Mouse (Mus musculus): ENCODE data around the gene Ptpn11. TPM values are rescaled to one million over a fixed set of nuclear protein-coding genes. Genes with fewer than 3 reads are reported as not detected.

Ptpn11 gene
- polyA plus RNA-seq, 1 experiment, result 90.6 TPM

DNA sequence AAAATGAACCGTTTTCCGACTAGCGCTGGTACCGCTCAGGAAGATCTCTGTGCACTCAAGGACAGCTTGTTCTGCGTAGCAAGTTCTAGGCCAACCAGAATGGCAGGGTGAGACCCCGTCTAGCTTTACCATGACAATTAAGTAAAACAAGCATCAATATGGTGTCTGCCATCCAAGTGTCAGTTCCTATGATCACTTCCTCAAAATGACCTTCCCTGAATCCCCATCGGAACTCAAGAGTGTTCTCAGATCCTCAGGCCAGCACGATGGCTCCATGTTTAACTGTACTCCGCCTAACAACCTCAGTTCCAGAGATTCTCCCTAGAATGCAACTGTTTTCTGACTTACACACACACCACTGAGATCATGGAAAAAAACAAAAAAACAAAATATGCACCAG, 2.9 kb downstream of the Ptpn11 start:
- TF ChIP-seq POLR2A (IDR thresholded peaks at IDR 0.05; ENCODE audit: low read depth, low read length), result no peak
- no peak for TF ChIP-seq CTCF (IDR thresholded peaks at IDR 0.05; ENCODE audit: borderline replicate concordance, insufficient read depth, low read length)
- no peak overlapping the region for H3K27ac ChIP-seq (ENCODE audit: insufficient read depth, low read length)

DNA sequence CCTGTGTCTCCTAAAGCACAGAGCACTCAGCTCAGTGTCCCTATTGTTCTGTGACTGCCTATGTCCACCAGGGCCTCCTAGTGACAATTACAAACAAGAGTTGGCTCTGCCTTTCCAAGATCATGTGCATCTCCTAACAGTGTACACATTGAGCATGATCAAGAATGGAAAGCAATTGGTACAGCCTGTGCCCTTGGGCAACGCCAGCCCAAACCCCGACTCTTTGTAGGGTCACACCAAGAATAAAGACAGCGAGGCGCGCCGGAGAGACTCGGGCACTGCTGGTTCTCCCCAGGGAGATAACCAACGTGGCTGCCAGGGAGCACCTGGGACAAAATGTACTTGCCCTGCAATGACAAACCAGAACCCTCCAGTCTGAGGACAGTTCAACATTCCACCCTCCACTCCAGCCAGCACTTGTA, 3.6 kb downstream of the Ptpn11 start:
- Histone ChIP-seq H3K4me3 (ENCODE audit: insufficient read depth, low read length) (no peak overlapping the region), H3K4me1 (ENCODE audit: control insufficient read depth, insufficient read depth, low read length) (peaks cover 5% of the 10 kb centered on the region; the same call in 1 of the 2 replicates), H3K27ac (ENCODE audit: insufficient read depth, low read length) (no peak overlapping the region)
- TF ChIP-seq POLR2A (IDR thresholded peaks at IDR 0.05; ENCODE audit: low read depth, low read length) (no peak), CTCF (IDR thresholded peaks at IDR 0.05; ENCODE audit: borderline replicate concordance, insufficient read depth, low read length) (no peak)

More for the DNA sequence above, 2.9 kb downstream of the Ptpn11 start:
- Histone ChIP-seq H3K4me1 (ENCODE audit: control insufficient read depth, insufficient read depth, low read length) (peaks cover 5% of the 10 kb centered on the region; the same call in 1 of the 2 replicates), H3K4me3 (ENCODE audit: insufficient read depth, low read length) (no peak overlapping the region)

DNA sequence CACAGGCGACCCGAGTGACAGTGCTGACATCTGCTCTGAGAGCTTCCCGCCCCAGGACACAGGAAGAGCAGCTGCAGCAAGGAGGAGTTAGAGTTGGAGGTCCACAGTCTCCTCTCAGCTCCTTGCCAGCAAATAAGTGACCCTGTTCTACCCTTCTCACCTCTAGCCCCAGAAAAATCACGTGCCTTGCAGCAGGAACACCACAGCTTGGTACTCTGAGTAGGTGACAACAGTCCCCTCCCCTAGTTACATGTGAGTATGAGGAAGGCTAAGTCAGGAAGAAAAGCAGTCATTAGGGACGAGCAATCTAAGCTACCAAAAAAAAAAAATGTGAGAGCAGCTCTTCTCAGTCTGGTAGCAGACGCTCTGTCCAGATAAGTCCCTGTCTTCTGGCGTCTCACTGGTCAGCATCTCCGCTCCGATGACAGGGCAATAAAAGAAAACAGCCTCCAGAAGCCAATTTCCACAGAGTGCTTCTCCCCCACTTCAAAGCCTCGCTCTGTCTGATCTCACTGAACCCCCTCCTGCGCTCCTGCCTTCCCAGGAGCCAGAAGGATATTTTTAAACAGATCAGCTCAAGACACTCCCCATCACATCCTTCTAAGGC, 6.1 kb downstream of the Ptpn11 start:
- TF ChIP-seq CTCF (IDR thresholded peaks at IDR 0.05; ENCODE audit: borderline replicate concordance, insufficient read depth, low read length), result no peak
- TF ChIP-seq POLR2A (IDR thresholded peaks at IDR 0.05; ENCODE audit: low read depth, low read length), result no peak
- Histone ChIP-seq H3K27ac (ENCODE audit: insufficient read depth, low read length) (no peak overlapping the region), H3K4me3 (ENCODE audit: insufficient read depth, low read length) (no peak overlapping the region), H3K4me1 (ENCODE audit: control insufficient read depth, insufficient read depth, low read length) (peaks cover 5% of the 10 kb centered on the region; the same call in 1 of the 2 replicates)

DNA sequence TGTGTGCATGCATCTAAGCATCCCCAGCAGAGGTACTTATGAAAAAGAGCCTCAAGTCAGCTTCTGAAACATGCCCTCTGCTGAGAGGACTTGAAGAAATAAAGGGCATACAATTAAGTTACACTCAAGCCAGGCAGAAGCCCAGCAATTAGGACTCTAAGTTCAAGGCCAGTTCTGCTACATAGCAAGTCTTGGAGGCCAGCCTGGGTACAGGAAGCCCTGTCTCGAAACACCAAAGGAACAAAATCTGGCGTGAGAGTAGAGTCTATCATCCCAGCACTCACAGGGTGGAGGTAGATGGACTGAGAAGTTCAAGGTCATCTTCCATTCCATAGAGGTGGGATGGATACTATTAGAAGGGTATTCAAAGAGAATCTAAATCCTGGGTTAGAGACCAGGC, 6.8 kb downstream of the Ptpn11 start:
- Histone ChIP-seq H3K27ac (ENCODE audit: insufficient read depth, low read length) (no peak overlapping the region), H3K4me1 (ENCODE audit: control insufficient read depth, insufficient read depth, low read length) (peaks cover 5% of the 10 kb centered on the region; the same call in 1 of the 2 replicates), H3K4me3 (ENCODE audit: insufficient read depth, low read length) (no peak overlapping the region)
- no peak for TF ChIP-seq POLR2A (IDR thresholded peaks at IDR 0.05; ENCODE audit: low read depth, low read length)
- TF ChIP-seq CTCF (IDR thresholded peaks at IDR 0.05; ENCODE audit: borderline replicate concordance, insufficient read depth, low read length), result no peak

DNA sequence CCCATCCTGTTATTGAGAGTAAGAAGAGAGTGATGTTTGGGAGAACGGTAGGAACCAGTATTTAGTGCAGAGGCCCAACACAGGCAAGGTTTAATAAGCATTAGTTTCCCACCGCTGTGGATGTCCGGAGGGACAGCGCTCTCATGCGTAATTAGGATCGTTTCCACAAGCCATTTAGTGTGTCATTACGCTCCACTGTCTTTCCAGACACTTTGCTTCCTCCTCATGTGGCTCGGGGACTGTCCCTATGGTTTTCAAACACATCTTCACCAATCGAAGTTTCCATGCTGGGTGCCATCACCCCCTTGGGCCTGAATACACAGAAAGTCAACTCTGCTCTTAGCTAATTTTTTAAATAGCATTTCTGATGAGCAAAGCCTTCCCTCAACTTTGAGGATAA, 7.9 kb downstream of the Ptpn11 start:
- Histone ChIP-seq H3K4me1 (ENCODE audit: control insufficient read depth, insufficient read depth, low read length) (peaks cover 5% of the 10 kb centered on the region; the same call in 1 of the 2 replicates), H3K4me3 (ENCODE audit: insufficient read depth, low read length) (no peak overlapping the region), H3K27ac (ENCODE audit: insufficient read depth, low read length) (no peak overlapping the region)
- no peak for TF ChIP-seq POLR2A (IDR thresholded peaks at IDR 0.05; ENCODE audit: low read depth, low read length)
- TF ChIP-seq CTCF (IDR thresholded peaks at IDR 0.05; ENCODE audit: borderline replicate concordance, insufficient read depth, low read length), result no peak

DNA sequence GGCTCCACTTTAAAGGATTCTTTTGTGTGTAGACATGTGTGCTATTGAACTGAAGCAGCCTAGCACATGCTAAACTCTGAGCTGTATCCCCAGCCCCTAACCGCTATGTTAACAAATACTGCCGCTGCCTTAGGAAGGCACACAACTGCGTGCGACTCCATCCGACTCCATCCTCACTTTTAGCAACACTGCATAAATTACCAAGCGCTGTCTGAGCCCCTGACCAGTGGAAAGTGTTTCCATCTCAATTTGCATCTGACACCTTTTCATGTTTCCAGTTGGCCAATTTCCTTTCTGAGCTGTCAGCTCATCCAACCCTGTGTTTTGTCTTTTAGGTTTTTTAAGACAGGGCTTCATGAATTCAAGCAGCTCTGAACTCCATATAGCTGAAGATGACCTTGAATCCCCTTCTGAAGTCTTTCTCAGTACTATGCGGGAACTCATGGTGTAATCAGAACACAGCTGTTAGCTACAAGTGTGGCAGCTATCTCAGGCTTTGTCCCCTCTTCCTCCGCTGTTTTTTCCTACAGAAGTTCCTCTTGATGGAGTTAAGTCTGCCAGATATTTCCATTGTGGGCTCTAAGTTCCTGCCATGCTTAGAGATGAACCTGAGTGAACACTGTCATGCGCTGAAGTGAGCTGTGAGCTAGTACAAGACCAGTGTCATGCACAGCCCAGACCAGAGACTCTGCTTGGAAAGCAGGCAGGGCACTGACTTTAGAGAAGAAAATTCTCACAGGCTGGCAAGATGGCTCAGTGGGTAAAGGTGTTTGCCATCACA, 11.9 kb downstream of the Ptpn11 start:
- no peak overlapping the region for H3K27ac ChIP-seq (ENCODE audit: insufficient read depth, low read length)

DNA sequence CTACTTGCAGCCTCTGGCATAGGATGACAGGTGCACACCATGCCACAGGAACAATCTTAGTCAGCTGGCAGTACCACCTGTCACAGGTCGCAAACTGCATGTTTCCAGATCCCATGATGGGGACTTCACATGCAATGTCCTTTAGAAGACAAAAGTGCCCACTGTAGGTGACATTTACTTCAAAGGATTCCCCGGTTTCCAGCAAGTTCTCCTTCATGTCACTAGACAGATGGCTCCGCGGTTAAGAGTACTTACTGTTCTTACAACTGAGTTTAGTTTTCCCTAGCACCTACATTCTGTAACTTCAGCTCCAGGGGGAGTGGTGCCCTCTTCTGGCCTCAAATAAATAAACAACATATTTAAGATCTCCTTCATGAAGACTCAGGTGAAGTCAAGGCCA, 18.4 kb downstream of the Ptpn11 start:
- TF ChIP-seq POLR2A (IDR thresholded peaks at IDR 0.05; ENCODE audit: low read depth, low read length) (no peak), CTCF (IDR thresholded peaks at IDR 0.05; ENCODE audit: borderline replicate concordance, insufficient read depth, low read length) (no peak)
- Histone ChIP-seq H3K27ac (ENCODE audit: insufficient read depth, low read length) (no peak overlapping the region), H3K4me3 (ENCODE audit: insufficient read depth, low read length) (no peak overlapping the region)

More for the DNA sequence above, 11.9 kb downstream of the Ptpn11 start:
- H3K4me1 ChIP-seq (ENCODE audit: control insufficient read depth, insufficient read depth, low read length), result no peaks in the 10 kb centered on the region
- TF ChIP-seq CTCF (IDR thresholded peaks at IDR 0.05; ENCODE audit: borderline replicate concordance, insufficient read depth, low read length), result no peak
- no peak for TF ChIP-seq POLR2A (IDR thresholded peaks at IDR 0.05; ENCODE audit: low read depth, low read length)
- H3K4me3 ChIP-seq (ENCODE audit: insufficient read depth, low read length), result no peak overlapping the region

DNA sequence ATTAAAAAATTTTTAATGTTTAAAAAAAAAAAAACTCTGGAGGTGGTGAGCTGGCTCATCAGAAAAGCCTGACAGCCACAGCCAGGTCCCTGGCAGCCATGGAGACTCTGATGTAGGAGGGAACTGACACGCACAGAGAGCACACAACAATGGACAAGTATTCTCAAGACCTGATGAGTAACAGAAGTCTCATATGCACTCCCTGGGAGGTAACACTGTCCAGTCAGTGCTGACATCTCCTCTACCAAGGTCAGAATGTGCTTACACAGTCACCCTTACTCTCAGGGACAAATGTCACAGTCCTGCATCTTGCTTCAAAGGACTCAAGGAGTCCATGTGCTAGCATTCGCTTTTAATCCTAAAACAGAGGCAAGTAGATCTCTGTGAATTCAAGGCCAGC, 21.6 kb downstream of the Ptpn11 start:
- H3K27ac ChIP-seq (ENCODE audit: insufficient read depth, low read length), result no peak overlapping the region
- no peaks in the 10 kb centered on the region for H3K4me1 ChIP-seq (ENCODE audit: control insufficient read depth, insufficient read depth, low read length)
- H3K4me3 ChIP-seq (ENCODE audit: insufficient read depth, low read length), result no peak overlapping the region
- TF ChIP-seq POLR2A (IDR thresholded peaks at IDR 0.05; ENCODE audit: low read depth, low read length) (no peak), CTCF (IDR thresholded peaks at IDR 0.05; ENCODE audit: borderline replicate concordance, insufficient read depth, low read length) (no peak)

More for the DNA sequence above, 18.4 kb downstream of the Ptpn11 start:
- no peaks in the 10 kb centered on the region for H3K4me1 ChIP-seq (ENCODE audit: control insufficient read depth, insufficient read depth, low read length)

DNA sequence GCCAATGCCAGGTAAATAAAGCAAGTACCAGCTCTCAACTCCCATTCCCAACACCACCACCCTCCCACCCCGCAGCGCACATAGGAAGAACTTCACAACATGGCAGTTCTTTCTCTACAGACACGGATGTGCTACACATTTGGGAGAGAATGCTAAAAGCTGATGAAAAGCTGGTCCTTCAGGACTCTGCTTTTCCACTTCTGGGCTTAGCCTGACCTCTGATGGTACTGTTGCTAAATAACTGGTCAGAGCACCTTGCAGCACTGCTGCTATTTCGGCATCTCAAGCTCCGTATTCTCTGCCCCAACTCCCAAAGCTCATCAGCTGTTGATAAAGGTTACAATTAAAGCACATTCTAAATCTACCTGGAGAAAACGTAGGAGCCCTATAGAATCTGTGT, 24.3 kb downstream of the Ptpn11 start:
- no peak overlapping the region for H3K4me3 ChIP-seq (ENCODE audit: insufficient read depth, low read length)
- H3K27ac ChIP-seq (ENCODE audit: insufficient read depth, low read length), result no peak overlapping the region
- TF ChIP-seq CTCF (IDR thresholded peaks at IDR 0.05; ENCODE audit: borderline replicate concordance, insufficient read depth, low read length), result no peak
- TF ChIP-seq POLR2A (IDR thresholded peaks at IDR 0.05; ENCODE audit: low read depth, low read length), result no peak
- no peaks in the 10 kb centered on the region for H3K4me1 ChIP-seq (ENCODE audit: control insufficient read depth, insufficient read depth, low read length)

DNA sequence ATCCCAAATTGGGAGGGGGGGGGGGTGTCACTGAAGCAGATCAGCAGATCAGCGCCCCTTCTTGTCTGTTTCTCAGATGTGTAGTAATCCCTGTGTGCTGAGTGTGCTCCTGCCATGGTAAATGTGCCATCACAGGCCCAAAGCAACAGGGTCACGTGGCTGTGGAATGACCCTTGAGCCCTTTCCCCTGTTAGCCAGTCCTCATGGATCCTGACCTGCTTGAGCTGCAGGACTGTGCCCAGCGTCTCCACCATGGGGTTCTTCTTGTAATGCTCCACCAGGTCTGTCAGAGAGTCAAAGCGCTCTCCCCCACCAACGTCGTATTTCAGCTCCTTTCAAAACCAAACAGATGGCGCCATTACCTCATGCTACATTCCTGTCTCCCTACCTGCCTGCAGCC, 28.3 kb downstream of the Ptpn11 start:
- peaks cover 3% of the 10 kb centered on the region; the same call in 1 of the 2 replicates for H3K4me1 ChIP-seq (ENCODE audit: control insufficient read depth, insufficient read depth, low read length)
- no peak overlapping the region for H3K4me3 ChIP-seq (ENCODE audit: insufficient read depth, low read length)
- no peak overlapping the region for H3K27ac ChIP-seq (ENCODE audit: insufficient read depth, low read length)
- TF ChIP-seq CTCF (IDR thresholded peaks at IDR 0.05; ENCODE audit: borderline replicate concordance, insufficient read depth, low read length) (no peak), POLR2A (IDR thresholded peaks at IDR 0.05; ENCODE audit: low read depth, low read length) (no peak)

Measured in embryonic fibroblast, embryonic 13.5 days (primary cell).